Mouse (Mus musculus) right cerebral cortex, postnatal 10 days (tissue): ENCODE measurements around the gene Cenpu.
"Not testable (repeated sequence)": the region's sequence is repeated elsewhere in the genome, so short reads cannot be mapped to it uniquely, and the experiment has no call there.

Experiments
- DNase-seq, 2 experiments: peaks; one replicate each; pipeline ENCODE4 v3.0.0; 2021; ENCODE audit warnings: low spot score in 2 of 2

The Cenpu gene

DNA sequence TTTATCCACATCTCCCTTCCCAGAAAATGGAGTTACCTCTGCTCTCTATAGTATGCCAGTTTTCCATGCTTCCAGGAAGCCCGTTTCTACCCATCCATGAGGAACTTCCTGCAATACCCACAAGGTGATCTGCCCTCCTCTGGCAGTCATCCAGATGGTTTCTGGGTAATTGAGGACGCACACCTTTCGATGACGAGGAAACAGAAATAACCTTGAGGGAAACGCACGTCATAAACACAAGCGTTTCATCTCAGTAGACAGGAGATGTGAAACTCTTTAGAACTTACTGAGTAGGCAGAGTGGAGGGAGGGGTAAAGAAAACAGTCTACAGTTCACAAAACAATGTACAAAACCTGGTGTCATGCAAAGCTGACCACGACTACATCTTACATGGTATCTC, 1.8 kb upstream of the Cenpu start:
- DNase-seq, result no peak

DNA sequence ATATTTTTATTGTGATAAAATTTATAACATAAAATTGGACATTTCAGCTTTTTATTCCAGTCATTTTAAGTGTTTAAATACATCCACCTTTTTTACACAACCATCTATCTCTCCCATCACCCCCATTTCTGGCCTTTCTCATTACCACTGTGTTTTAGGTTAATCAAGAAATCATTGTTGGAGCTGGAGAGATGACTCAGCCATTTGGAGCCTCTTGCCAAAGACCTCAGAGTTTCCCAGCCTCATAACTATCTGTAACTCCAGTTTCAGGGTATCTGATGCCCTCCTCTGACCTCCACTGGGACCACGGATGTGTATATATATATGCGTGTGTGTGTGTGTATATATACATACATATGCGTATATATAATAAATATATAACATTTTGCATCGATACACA, 799 bp upstream of the Cenpu start:
- no peak for DNase-seq

DNA sequence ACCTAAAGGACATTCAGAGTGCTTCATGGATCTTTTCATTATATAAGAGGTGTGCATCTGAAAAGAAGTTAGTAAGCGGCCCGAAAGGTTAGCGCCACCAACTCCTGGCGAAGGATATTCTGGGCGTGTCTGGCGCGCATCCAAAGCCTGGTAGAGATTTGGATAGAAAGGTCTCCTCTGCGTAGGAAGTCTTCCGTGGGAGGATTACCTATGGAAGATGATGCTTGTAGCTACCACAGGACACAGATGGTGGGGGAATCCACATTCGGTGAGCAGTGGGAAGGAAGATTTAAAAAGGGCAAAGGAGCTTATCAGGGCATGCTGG, 575 bp downstream of the Cenpu start:
- DNase-seq, result peak; percentile 46 to 49

DNA sequence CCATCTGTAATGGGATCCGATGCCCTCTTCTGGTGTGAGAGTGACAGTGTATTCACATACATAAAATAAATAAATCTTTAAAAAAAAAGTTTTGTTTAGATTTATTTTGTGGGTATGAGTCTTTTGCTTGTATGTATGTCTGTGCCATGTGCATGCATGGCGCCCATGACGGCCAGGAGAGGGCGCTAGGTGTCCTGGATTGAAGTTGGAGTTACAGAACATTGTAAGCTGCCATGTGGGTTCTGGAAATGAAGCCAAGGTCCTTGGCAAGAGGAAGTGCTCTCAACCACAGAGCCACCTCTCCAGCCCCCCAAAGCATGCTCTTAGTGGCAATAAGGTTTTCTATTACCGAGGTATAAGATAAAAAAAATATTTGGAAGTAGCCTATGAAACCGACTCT, 7.6 kb downstream of the Cenpu start:
- DNase-seq, result peak in 1 of 2 experiments; percentile 43

DNA sequence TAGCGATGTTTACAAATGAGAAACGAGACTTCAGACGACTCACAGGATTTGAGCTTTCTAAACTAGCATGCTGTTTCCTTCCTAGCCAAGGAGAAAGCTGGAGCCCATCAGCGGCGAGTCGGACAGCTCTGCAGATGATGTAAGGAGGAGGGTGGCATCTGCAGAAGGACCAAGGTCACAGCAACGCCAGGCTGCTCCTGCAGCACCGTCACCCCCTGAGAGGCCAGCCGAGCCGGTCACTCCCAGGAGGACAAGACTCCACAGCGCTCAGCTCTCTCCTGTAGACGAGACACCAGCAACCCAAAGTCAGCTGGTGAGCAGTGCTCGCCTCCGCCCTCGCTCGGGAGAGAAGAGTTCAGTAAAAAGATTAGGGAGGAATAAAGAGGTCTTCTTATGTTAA, 10.5 kb downstream of the Cenpu start:
- no peak for DNase-seq

DNA sequence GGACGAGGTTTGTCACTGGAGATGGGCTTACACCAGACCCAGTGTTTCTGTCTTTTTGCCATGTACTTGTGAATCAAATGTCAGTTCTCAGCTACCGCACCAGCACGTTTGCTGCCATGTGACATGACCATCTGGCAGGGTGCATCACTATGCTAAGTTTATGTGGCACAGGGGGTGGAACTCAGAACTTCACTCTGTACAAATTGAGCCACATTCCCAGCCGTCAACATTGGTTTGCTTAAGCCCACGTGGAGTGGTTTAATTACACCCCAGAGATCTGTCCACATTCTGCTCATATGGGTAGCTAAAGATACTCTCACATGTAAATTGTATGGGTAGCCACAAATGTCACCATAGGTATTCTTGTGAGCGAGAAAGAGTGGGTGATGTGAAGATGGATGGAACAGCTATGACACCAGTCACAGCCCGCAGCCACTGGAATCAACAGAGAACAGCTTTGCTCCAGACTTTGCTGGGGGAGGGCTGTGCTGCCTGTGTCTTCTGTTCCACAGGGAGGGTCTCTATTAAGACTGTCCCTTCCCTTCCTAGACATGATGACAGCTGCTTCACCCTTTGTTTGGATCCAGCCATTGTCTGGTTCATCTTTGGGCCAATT, 15.2 kb downstream of the Cenpu start:
- DNase-seq, result peak; percentile 81 to 89

DNA sequence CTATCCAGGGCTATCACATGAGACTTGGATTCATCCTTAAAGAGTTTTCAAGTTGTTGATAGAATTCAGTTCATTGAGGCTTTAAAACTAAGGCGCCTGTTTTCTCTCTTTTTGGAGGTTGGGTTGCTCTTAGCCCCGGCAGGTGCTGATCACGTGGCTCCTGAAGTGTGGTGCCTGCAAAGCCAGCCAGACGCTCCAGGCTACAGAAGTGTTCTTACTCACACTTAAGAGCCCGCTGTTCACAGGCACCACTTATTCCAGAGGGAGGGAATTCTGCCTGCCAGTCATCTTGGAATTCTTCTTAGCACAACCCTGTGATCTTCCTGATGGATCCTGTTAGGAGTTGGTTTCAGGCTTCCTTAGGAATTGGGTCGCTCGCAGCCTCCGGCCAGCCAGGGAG, 16.1 kb downstream of the Cenpu start:
- no peak for DNase-seq

DNA sequence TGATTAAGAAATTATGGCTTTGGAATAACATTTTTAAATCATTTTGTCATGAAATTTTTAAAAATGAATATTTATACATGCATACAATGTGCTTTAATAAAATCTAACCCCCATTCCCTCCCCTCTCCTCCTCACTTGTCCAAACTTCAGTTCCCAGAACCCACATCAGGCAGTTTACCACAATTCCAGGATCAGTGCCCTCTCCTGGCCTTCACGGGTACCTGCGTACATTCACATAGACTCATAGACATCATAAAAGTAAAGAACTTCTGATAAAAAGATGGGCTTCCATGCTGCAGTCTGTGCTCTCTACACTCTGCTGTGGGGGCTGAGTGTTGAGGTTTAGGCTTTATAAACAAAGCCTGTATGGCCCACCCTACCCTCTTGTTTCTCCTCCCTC, 17.1 kb downstream of the Cenpu start:
- DNase-seq, result no peak

DNA sequence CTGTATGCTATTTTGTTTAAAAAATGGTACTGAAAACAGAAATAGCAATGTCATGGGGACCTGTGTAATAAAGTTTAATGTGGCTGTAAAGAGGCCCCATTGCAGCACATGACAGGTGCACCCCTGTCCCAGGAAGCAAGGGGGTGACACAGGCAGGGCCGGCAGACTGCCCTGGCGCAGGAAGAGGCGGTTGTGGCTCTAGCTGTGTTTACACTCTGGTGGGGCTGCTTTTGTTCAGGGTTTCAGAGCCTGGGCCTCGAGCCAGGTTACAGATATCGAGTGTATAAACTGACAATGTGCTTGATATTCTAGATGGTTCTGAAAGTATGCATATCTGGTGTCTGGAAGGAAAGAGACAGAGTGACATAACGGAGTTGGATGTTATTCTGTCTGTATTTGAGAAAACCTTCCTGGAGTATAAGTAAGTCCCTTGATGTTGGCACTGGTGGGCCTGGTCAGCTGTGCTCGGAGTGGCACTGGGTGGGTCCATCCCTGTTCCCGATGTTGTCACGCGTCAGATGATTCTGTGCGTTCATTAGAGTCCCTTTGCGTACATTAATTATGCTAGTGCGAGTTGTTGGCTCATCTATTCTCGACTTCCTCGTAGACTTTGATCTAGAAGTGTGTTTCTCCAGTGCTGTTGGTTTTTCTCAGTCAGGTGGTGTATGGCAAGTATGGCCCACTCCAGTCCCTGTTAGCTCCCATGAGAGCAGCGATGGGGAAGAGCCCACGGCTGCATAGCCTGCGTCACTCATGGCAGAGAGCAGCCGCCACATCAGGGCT, 18.0 kb downstream of the Cenpu start:
- no peak for DNase-seq

DNA sequence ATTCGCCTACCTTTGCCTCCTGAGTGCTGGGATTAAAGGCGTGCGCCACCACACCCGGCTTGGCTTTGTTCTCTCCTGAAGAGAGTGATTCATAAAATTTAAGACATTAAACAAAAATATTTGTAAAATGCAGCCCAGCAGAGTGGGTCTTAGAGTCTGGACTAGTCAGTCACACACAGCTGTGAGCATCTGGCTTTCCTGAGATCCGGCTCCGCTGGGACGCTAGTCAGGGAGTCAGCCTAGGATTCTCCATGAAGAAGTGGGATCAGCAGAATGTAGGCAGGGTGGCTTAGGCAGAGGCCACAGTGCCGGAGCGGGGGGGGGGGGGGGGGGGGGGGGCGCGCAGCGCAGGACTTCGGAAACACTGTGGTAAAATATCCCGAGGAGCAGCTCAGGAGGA, 18.8 kb downstream of the Cenpu start:
- no peak for DNase-seq

DNA sequence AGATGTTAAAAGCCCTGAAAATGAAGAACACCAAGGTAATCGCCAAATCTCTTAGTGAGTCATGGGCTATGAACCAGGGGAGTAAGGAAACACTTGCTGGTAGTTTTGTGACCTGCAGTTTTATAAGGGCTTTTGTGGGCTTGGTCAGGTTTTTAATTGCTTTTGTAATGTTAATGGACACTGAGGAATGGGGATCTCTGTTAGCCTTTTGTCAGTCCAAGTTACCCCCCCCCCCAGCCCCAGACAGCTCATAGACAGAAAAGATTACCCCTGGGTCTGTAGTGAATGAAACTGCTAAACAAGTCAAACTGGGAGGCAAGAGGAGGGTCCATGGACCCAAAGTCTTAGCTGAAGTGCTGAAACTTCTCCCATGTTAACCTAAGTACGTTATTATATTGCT, 21.6 kb downstream of the Cenpu start:
- DNase-seq, result no peak

DNA sequence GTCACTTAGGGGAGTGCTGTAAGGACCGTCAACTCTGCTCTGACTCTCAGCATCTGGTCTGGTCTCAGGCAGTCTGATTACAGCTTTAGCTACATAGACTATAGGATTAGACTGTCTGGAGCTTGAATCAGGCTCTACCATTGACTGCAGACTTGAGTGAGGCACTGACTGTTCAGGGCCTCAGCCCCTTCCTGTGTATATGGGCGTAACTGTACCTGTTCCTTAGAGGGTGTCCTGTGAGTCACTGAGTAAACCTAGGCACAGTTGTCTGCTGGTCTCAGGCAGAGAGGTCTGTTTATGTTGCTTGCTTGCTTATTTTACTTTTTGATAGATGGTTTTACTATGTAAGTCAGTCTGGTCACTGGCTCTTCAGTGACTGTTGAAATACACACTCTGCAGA, 22.1 kb downstream of the Cenpu start:
- no peak for DNase-seq

DNA sequence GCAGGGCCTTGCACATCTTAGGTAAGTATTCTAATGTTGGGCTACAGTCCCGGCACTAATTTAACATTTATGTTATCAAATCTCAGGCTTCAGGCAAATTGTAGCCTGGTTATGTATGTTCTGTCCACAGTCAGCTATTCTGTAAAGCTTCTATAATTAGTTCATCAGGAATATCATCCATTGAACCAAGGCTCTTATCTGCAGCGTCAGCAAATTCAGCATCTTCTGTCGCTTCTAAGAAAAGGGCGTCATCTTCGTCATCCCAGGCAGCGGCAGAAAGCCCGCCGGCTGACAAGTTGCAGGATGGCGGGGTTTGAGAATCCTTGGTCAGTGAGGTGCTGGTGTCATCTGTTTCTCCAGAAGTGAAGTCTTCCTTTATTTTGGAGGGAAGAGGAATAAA, 27.0 kb downstream of the Cenpu start:
- no peak for DNase-seq

DNA sequence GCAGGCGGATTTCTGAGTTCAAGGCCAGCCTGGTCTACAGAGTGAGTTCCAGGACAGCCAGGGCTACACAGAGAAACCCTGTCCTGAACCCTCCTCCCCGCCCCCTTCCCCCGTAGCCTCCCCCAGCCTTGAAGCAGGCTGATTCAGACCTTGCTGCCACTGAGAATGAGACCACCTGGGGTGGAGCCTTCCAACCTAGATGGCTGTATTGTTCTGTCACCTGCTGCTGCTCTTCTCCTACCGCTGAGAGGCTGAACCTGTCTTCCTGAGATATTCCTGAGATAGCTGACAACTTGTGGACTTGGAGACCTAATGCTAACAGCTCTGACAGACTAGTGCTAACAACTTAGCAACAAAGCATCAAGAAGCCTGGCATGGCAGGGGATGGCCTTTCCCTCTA, 32.5 kb downstream of the Cenpu start:
- not testable (repeated sequence) for DNase-seq

DNA sequence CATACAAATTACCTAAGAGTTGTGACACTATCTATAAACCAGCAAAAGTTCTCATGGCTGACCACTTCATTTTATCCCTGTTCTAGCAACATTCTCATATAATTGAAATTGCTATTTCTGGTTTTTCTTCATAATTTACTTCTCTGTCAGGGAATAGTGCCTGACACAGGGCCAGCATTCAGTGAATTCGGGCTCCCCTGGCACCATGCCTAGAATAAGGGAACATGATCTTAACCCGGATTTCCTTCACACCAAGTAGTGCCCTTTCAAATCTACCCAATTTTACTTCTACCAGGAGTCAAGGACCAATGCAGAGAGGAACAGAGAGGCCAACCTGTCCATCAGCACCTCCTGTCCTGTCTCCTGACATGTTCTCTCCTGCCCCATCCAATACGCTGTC, 33.7 kb downstream of the Cenpu start:
- DNase-seq, result no peak

DNA sequence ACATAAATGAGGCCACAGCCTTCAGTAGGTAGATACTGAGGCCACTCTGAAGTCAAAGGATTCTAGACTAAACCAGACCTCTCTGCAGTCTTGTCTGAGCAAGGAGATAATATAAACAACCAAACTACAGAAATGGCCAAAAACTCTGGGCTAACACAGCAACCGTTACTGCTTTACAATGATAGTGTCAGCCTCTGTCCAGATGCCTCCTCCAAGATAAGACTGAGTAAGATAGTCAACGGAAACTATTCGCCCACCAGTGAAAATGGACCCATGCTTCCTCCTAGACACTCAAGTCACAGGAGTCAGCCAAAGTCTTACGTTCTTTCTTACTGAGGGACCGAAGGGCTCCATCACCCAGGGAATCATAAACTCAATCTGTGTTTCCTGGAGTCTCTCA, 36.1 kb downstream of the Cenpu start:
- DNase-seq, result no peak

DNA sequence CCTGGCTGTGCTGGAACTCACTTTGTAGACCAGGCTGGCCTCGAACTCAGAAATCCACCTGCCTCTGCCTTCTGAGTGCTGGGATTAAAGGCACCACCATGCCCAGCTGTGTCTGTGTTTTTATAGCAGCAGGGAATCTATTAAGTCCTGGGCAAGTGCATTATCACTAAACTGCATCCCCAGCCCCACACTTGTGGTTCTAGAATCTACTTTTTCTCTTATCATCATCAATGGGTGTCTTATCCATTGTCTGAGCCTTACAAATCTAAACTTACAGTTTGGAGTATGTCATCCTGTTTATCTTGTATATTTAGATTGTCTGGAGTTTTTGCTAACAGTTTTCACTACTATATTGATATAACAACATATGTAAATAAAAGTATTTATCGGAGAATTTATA, 36.8 kb downstream of the Cenpu start:
- DNase-seq, result no peak

DNA sequence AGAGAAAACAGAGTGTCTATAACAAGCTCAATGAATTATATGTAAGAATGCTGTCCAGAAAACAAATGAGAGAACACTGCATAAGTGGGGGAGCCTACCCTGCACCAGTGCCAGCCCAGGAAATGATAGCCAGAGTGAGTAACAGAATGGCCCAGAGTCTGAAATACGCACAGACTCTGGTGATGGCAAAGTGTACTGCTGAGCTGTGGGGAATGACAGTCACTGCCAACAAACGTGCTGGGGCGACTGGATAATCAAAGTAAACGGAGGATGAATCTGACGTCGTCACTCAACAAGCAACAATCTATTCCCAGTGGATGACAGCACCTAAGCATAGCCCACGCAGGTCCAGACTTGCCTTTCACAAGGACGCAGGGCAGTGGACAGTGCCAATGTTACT, 41.2 kb downstream of the Cenpu start:
- DNase-seq, result no peak

DNA sequence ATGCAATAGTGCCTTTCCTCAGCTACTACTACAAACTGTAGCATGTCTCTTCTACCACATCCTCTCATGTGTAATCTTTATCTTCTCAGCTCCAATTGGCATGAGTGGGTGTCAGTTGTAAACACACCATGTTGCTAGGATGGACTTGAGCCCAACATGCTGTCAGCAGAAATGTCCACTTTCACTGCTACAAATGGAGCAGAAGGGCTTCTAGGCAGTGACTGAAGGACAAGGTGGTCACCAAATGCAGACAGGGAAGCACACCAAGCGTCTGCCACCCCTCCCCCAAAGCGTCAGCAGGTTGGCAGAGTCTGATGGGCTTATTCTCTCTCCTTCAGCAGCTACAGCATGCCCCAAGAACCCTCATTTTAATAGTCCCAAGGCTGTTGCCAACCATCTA, 41.9 kb downstream of the Cenpu start:
- DNase-seq, result no peak

DNA sequence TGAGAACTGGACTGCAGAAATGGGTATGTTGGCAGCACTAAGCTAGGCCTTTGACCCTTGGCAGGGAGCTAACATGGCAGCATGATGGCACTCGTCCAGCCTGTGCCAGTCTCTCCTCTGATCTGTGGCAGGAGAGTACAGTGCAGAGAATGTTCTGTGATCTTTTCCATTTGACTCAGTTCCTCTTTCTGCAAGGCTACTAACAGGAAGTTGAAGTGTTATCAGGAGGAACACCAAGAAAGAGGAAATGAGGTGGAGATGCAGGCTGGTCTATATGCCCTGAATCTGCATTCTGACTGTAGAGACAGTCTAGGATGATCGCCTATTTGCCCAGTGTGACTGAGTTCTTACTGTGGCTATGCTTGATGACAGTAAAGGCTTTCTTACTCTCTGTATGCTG, 43.8 kb downstream of the Cenpu start:
- DNase-seq, result peak; percentile 34 to 49

DNA sequence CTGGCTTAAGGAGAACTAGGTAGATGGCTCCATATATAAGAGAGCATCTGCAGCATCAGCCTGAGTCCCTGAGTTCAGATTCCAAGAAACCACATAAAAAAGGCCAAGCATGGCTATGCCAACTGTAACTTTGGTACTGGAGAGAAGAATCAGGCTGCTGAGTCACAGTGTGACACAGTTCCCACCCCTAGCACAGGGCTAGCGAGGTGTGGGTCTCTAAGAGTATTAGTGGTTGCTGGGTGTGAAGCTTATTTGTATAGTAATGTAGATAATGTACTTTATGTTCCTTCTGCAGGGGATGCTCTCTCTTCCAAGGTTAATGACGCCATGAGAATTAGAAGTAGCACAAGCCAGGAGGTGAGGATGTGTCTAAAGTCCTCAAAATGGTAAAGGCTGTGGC, 44.7 kb downstream of the Cenpu start:
- no peak for DNase-seq

DNA sequence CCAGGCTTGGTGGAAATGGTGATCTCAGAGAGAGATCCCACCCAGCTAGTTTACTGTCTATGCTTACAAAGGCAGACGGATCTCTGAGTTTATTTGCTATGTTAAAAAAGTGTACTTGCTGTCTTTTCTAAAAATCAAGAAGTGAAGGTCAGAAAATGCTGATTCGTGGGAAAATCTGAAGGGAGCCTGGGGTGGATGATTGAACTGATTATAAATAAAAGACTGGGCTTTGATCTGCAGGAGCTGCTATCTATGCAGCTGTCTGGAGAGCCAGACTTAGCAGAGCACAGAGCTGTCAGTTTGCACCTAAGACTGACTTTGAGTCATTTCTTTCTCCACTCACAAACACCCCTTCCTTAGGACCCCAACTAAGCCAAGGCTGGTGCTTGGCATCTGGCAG, 45.6 kb downstream of the Cenpu start:
- no peak for DNase-seq

DNA sequence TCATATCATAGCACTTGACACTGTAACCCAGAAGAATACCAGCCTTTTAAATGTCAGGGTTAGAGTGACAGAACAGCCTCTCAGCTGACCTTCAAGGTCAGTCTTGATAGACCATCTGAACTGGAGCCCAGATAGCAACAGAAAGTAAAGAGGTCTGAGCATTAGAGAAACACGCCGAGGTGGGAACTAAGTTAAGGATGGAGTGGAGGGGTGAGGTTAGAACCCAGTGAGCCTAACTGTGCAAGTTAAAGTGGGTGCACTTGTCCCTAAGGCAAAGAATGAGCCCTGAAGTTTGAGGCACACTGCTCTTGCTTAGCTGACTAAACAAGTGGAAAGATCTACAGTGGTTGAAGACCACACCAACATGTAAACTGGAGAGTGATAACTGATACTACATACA, 46.3 kb downstream of the Cenpu start:
- no peak for DNase-seq

DNA sequence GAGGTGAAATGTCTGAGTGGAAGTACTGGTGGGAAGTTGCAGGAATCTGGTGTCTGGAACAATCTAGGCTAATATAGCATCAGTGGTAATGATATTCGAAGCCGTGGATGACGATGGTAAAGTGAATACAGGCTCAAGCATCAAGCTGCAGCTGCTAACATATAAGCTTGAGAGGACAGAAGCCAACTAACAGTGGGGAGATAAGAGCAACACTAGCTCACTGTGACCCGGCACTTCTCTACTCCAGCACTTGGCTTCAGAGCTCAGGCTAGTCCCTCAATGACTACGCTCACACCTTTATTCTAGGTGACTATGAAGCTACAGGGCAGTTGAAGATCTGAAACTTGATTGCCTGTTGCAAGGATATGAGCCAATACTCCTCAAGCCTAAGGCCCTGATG, 46.9 kb downstream of the Cenpu start:
- DNase-seq, result no peak
